Mouse (Mus musculus) retina, postnatal 1 day (tissue): ENCODE results near the gene Dync1li2.

Experiments
- DNase-seq: peaks from one replicate; pipeline ENCODE4 v3.0.0-alpha.2; 2012

Gene Dync1li2

GRCm38 (mm10) chr8:104442299-104443124, at the start of gene Dync1li2:
Dync1li2 (minus strand) TSS chr8:104443047.
- peak; percentile 93 for DNase-seq

- no peak for DNase-seq
Measured at GRCm38 (mm10) chr8:104479091-104479490, 36.2 kb upstream of the Dync1li2 start.

DNA sequence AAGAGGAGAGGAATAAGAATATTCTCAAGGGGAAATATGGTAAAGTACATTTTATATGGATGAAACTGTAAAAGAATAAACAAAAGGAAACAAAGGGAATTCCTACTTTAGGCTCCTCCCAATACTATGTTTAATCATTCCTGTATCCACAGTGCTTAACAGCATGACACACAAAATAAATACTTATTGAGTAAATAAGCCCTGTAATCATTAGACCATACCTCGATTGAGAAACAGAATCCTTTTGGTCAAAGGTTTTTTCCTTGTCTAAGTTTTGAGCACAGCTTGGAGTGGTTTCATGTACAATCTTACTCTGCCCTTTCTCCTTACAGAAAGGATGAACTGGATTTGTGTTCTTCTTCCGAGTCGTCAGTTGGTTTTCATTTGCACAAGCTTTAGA, 29.6 kb upstream of the Dync1li2 start:
- DNase-seq: no peak

DNA sequence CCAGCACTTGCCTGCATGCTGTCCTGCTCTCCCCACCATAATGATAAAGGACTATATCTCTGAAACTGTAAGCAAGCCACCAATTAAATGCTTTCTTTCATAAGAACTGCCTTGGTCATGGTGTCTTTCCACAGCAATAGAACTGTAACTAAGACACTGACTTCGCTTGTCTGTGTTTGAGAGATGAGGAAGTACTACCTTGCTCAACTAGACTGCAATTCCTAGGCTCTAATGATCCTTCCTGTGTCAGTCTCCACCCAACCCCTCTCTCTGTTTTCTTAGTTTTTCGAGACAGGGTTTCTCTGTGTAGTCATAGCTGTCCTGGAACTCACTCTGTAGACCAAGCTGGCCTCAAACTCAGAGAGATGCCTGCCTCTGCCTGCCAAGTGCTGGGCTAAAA, 24.6 kb upstream of the Dync1li2 start:
- DNase-seq: no peak

- DNase-seq: no peak
Measured at GRCm38 (mm10) chr8:104452177-104452576, 9.3 kb upstream of the Dync1li2 start.

DNA sequence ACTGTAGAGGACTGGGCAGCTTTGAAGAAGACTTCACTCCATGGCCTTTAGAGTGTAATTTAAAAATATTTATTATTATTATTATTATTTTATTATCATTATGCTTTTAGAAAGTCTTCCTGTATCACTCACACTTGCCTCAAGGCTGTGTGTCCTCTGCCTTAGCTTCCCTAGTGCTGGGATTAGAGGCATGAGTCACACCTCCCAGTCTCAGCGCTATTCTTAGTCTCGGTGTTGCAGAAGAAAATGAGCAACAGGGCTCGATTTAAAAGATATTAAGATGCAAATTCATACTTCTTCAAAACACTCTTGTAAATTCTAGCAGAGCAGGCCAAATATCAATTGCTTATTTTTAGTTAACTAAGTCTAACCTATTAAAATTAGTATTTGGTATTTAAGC, 5.9 kb upstream of the Dync1li2 start:
- no peak for DNase-seq

DNA sequence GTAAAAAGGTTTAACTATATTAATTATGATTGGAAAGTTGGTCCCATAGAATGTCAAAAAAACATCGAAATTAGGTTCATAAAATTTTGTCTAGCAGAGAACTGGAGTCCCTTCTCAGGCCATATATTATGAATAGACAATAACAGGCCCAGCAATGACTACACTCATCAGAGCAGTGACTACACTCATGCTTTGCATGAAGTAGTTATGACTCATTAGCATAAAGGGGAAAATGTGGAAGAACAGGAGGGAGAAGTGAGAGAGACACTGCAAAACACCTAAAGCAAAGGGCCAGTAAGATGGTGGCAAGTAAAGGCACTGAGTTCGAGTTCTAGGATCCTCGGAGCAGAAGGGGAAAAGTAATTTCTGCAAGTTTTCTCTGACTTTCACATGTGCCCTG, 3.2 kb upstream of the Dync1li2 start:
- DNase-seq: no peak

- DNase-seq: no peak
Measured at GRCm38 (mm10) chr8:104445248-104445647, 2.4 kb upstream of the Dync1li2 start.

GRCm38 (mm10) chr8:104443125-104443679, 355 bp upstream of the Dync1li2 start:
- DNase-seq: no peak

GRCm38 (mm10) chr8:104441613-104442012, 1.2 kb downstream of the Dync1li2 start:
- DNase-seq: no peak

DNA sequence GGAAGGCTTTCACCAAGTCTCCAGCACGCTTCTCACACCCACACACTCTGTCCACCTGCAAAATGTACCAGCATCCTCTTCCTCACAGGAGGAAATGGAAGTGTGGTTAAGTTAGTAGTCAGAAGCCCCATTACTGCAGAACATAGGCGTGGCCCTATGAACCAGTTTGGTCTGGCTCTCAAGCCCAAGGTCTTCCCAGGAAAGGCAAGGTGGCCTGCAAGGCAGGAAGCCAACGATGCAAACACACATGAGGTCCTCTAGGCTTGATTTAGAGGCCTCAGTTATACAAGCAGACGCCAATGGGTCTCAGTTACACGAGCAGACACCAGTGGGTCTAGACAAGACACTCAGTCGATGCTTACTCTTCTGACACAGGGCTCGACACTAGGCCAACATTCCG, 3.4 kb downstream of the Dync1li2 start:
- no peak for DNase-seq

DNA sequence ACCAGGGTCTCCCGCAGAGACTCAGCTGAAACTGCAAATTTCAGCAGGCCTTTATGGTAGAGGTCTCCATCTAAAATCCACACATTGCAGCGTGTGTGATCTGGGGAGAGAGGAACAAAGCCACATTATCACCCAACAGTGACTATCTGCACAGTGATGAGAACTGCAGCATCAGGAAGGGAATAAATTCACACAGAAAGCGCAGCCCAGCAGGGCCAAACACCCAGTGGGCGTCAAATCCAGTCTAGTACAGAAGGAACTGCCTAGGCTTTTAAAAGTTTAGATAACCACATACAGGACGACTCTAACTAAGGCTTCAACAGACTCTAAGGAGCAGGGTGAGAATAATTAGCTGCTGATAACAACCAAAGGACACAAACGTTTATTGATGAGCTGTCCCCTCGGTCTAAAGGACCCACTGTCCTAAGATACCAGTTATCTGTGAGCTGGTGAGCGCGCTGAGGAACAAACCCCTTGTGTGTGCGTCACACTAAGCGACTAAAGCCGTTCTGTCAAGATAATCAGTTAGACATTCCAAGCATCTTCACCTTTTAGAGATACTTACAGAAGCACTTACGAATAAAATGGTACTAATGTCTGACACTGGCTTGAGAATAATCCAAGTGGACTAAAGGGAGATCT, 5.2 kb downstream of the Dync1li2 start:
- DNase-seq: no peak

- DNase-seq: no peak
Measured at GRCm38 (mm10) chr8:104436591-104436990, 6.3 kb downstream of the Dync1li2 start.

DNA sequence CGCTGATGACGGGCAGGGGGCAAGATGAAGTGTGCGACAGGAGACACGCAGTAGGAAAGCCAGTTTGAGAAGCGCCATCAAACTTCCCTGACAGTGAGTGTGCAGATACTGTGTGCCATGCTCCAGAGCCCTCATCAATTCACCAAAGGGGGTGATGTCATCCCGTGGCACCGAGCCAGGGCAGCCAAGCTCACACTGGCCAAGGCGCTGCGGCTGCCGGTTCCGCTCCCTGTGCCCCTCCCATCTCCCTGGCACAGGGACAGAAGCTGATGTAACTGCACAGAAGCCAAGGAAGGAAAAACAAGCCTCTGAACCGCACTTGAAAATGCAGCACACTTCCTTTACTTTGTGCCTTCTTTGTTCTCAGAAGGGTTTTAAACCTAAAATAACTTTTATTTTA, 6.8 kb downstream of the Dync1li2 start:
- DNase-seq: peak; percentile 97

GRCm38 (mm10) chr8:104434826-104435354, 8.0 kb downstream of the Dync1li2 start:
- no peak for DNase-seq

- no peak for DNase-seq
Measured at GRCm38 (mm10) chr8:104434275-104434674, 8.6 kb downstream of the Dync1li2 start.

DNA sequence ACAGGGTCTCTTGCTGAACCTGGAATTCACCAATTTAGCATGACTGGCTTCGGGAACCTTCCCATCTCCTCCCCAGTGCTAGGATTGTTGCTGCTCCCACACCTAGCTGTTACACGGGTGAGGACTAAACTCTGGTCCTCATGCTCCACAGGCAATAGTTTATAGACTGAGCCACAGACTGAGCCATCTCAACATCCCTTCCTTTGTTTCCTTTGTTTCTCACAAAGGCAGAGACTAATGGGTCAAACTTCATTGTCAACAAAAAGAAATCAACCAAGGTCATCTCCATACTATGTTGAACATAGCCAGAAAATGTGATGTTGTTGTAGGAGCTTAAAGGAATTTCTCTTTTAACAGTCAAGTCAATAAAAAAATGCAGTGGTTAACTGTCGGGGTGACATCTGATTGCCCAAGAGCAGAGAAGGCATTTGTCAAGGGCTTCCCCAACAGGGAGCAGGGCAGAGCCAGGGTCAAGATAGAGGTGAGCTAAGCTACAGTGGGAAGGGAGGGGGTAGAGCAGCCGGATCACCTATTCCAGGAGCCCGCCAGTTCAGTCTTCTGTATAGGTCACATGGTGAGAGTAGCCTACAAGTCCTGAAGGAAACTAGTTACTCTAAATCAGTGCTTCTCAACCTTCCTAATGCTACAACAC, 9.5 kb downstream of the Dync1li2 start:
- DNase-seq: no peak

DNA sequence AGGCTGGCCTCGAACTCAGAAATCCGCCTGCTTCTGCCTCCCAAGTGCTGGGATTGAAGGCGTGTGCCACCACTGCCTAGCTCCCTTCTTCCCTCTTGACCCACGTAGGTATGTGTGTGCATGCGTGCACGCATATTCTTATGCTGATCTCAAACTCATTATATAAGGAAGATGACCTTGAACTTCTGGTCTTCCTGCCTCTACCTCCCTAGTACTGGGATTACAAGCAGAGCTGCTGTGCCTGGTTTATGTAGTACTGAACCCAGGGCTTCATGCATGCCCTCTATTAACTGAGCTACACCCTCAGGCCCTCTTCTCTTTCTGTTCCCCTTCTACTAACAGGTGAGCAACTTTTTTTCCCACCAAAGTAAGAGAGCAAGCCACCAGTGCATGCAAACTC, 10.2 kb downstream of the Dync1li2 start:
- no peak for DNase-seq

GRCm38 (mm10) chr8:104430230-104430629, 12.6 kb downstream of the Dync1li2 start:
- DNase-seq: no peak

DNA sequence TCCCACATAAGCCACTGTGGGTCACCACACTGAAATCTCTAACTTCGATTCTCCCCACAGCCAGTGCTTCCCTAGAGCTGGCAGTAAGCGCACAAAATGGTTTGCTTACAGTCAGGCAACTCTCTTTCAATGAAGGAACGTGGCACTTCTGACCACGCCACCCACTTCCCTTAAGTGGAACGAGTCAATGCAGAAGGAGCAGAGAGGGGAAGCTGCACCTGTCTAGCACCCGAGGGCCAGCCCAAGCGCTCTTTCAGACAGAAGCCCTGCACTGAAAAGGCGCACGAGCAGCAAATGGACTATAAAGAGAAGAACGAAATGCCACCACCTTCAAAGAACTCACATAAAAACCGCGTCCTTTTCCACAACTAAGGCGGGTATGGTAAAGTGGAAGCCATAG, 15.1 kb downstream of the Dync1li2 start:
- DNase-seq: no peak

GRCm38 (mm10) chr8:104422313-104422712, 20.5 kb downstream of the Dync1li2 start:
- no peak for DNase-seq

DNA sequence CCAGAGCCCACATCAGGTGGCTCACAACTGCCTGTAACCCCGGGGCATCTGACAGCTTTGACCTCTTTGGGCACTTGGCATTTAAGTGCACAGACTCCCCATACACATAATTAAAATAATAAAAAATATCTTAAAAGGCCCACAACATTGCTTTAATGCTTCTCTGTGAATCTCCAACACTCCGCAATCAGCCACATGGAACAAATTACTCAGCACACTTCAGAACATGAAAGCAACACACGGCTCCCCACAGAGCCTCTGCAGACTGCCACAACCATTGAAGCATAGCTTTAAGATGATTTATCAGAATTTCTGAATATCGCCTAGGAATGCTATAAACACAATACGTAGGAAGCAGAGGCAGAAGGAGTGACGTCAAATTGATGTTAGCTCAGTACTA, 26.8 kb downstream of the Dync1li2 start:
- no peak for DNase-seq

DNA sequence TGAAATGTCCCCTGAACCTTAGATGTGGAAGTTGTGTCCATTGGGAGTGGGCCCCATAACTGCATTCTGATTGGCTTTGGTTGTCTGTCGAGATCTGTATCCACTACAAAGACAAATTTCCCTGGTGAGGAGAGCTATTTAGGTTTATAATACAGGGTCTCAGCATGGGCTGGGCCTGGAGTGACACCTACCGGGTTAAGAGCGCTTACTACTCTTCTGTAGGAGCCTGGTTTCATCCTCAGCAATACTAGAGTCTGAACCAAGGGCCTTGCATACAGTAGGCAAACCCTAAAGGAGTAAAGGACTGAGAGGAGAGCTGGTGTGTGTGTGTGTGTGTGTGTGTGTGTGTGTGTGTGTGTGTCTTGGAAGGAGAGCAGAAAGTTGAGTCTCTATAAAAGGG, 28.6 kb downstream of the Dync1li2 start:
- DNase-seq: no peak
